Mouse (Mus musculus): ENCODE data around the gene Gm20388.

DNA sequence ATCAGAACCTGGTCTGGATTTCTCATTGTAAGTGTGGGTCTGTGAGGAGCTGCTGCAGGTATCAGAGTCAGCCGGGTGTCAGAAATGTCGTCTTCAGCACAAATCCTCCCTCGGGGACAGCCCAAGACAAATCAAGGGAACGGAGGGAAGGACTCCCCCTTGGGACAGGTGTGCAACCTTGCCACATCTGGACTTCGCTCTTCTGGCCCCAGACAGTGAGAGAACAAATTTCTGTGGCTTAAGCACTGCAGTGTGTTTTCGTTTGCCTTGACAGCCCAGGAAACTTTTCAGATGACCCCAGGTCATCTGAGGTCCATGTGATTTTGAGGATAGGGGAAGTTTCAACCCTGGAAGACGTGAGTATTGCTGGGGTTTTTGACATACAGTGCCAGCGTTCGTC lies 1440.2 kb downstream of the Gm20388 start:
- no peak for TF ChIP-seq CTCF (IDR thresholded peaks at IDR 0.05; ENCODE audit: low read depth, low read length)
- TF ChIP-seq GATA1 (IDR thresholded peaks at IDR 0.05; ENCODE audit: borderline replicate concordance, low read length), result no peak

Measured in G1E (cell line).